Mouse (Mus musculus) intestine, embryonic 15.5 days (tissue): Measurements from ENCODE around the gene Zfp583. TPM values are rescaled to one million over a fixed set of nuclear protein-coding genes. Genes with fewer than 3 reads are reported as not detected.
"Not testable (repeated sequence)": the region's sequence is repeated elsewhere in the genome, so short reads cannot be mapped to it uniquely, and the experiment has no call there.

Source experiments
- ATAC-seq: fragments of 200-750 bp; cut with Nextera tagmentation; 2 replicates; pipeline ENCODE4 v1.8.0; 2017; ENCODE audit warnings: moderate TSS enrichment, moderate library complexity
- H3K27ac ChIP-seq: fragments of 300-500 bp; sonication (generic); 2 replicates; pipeline ENCODE4 v1.5.1; 2015; ENCODE audit warnings: mild to moderate bottlenecking, inconsistent platforms
- H3K27me3 ChIP-seq: fragments of 300-500 bp; sonication (generic); replicated peaks from 2 replicates; pipeline ENCODE4 v1.6.1; 2015; ENCODE audit warnings: inconsistent platforms
- H3K36me3 ChIP-seq: fragments of 300-500 bp; sonication (generic); 2 replicates; pipeline ENCODE4 v1.6.1; 2015; ENCODE audit warnings: inconsistent platforms
- H3K4me1 ChIP-seq: fragments of 300-500 bp; sonication (generic); replicated peaks from 2 replicates; pipeline ENCODE4 v1.6.1; 2015; ENCODE audit warnings: inconsistent platforms
- H3K4me2 ChIP-seq: fragments of 300-500 bp; sonication (generic); replicated peaks from 2 replicates; pipeline ENCODE4 v1.6.1; 2015; ENCODE audit warnings: mild to moderate bottlenecking, inconsistent platforms
- H3K4me3 ChIP-seq: fragments of 300-500 bp; sonication (generic); replicated peaks from 2 replicates; pipeline ENCODE4 v1.5.1; 2015; ENCODE audit warnings: inconsistent platforms
- H3K9ac ChIP-seq: fragments of 300-500 bp; sonication (generic); 2 replicates; pipeline ENCODE4 v1.6.1; 2015; ENCODE audit warnings: inconsistent platforms
- H3K9me3 ChIP-seq: fragments of 300-500 bp; sonication (generic); 2 replicates; pipeline ENCODE4 v1.6.1; 2016; ENCODE audit warnings: inconsistent platforms
- WGBS: fragments of 180-500 bp; shearing (Covaris S2); methylation state at CpG from one replicate; pipeline ENCODE4 v1.1.7; 2015; 5-methylcytosine and 5-hydroxymethylcytosine counted together
- polyA plus RNA-seq: library from polyadenylated mRNA; unstranded; fragments of >200 nt; fragmentation: Nextera tagmentation; extraction: Ambion mirVana; gene quantifications from 2 replicates; pipeline ENCODE4 v1.2.1, GENCODE M21; 2015

The Zfp583 gene
- 4.5 and 4.9 TPM in 2 replicates for polyA plus RNA-seq

DNA sequence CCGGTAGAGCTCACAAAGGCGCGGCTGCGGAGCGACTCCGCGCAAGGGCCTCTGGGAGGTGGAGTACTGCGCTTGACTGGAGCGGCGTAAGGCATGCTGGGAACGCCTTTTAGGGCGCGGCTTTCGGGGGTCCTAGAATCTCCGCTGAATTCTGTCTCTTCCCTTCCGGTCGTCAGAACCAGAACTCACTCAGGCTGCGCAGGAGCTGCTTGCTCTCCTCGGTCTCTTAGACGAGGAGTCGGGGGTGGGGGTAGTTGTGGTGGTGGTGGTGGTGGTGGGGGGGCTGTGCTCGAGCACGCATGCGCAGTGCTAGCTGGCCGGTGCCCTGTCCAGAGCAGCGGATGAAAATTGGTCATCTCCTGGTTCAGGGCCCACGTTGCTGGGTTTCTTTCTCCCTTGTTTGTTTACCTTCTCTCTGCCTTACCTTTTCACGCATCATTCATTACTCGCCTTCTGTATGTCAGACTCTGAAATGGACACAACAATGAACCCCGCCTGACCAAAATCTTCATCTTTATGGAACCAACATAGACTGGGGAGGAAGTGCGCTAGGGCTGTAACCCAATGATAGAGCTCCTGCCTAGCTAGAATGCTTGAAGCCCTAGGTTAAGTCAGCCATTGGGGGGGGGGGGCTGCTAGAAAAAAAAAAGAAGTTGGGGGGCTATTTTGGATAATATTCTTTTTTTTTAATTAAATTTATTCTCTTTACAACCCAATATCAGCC is at the start of gene Zfp583:
Zfp583 (minus strand) TSS at position 53 of the 724 bp plus-strand sequence.
- Histone ChIP-seq H3K36me3 (no peaks in the 10 kb centered on the region), H3K4me2 (peak within 1 kb of the TSS; percentile 72), H3K9me3 (no peaks in the 10 kb centered on the region), H3K27ac (peak within 1 kb of the TSS; percentile 68; the same call in 1 of the 2 replicates), H3K27me3 (no peaks in the 10 kb centered on the region), H3K4me1 (peaks cover 3% of the 10 kb centered on the region; the same call in 1 of the 2 replicates), H3K4me3 (peak within 1 kb of the TSS; percentile 56), H3K9ac (peak within 1 kb of the TSS; percentile 52)
- peak; percentile 98 for ATAC-seq
- WGBS, result 3% methylated on average over 31 of the region's 31 CpGs

DNA sequence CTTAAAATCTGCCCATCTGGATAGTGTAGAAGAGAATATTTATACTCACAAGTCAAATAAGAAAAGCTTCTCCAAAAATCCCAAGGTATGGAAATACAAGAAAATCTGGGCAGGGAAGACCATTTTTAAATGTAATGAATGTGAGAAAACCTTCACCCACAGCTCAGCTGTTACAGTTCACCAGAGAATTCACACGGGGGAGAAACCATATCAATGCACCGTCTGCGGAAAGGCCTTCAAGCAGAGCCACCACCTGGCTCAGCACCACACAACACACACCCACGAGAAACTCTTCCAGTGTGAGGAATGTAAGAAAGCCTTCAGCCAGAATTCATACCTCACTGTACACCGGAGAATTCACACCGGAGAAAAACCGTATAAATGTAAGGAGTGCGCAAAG is 47.4 kb upstream of the Zfp583 start:
- H3K4me3 ChIP-seq, result no peak overlapping the region
- no peak for ATAC-seq
- no peak overlapping the region for H3K27ac ChIP-seq
- H3K9ac ChIP-seq, result no peak overlapping the region
- no peaks in the 10 kb centered on the region for H3K9me3 ChIP-seq
- H3K4me1 ChIP-seq, result peaks cover 6% of the 10 kb centered on the region; the same call in 1 of the 2 replicates
- no peaks in the 10 kb centered on the region for H3K36me3 ChIP-seq
- no peaks in the 10 kb centered on the region for H3K27me3 ChIP-seq
- WGBS, result 85% methylated on average over 8 of the region's 8 CpGs
- H3K4me2 ChIP-seq, result no peak overlapping the region

DNA sequence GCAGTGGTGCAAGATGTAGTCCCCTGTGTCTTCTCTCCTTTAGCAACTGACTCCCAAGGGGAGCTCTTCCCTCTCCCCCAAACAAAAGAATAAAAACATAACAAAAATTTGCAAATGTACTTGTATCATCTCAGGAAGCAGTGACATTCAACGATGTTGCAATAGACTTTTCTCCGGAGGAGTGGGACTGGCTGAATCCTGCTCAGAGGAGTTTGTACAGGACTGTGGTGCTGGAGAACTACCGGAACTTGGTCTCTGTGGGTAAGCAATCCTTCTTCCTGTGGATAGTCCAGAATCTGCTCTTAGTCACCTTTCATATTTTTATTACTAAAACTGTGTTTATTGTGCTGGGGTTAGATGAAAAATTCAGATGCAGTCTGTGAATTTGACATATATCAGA is 41.9 kb upstream of the Zfp583 start:
- no peak overlapping the region for H3K4me3 ChIP-seq
- H3K36me3 ChIP-seq, result no peaks in the 10 kb centered on the region
- no peaks in the 10 kb centered on the region for H3K9me3 ChIP-seq
- no peak for ATAC-seq
- WGBS, result 90% methylated on average over 3 of the region's 3 CpGs
- no peaks in the 10 kb centered on the region for H3K4me1 ChIP-seq
- no peaks in the 10 kb centered on the region for H3K27me3 ChIP-seq
- H3K9ac ChIP-seq, result no peak overlapping the region
- H3K27ac ChIP-seq, result no peak overlapping the region
- H3K4me2 ChIP-seq, result no peak overlapping the region

DNA sequence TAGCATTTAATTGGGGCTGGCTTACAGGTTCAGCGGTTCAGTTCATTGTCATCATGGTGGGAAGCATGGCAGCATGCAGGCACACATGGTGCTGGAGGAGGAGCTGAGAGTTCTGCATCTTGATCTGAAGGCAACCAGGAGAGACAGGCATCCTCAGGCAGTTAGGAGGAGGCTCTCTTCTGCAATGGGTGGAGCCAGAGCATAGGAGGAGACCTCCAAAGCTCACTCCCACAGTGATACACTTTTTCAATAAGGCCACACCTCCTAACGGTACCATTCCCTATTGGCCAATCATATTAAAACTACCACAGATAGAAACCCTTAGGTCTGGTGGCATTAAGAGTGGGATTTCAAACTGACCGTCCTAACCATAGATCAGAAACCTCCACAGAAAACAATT is 38.4 kb upstream of the Zfp583 start:
- no peak overlapping the region for H3K4me2 ChIP-seq
- no peak for ATAC-seq
- H3K9me3 ChIP-seq, result no peaks in the 10 kb centered on the region
- H3K36me3 ChIP-seq, result no peaks in the 10 kb centered on the region
- H3K4me3 ChIP-seq, result no peak overlapping the region
- H3K9ac ChIP-seq, result no peak overlapping the region
- H3K27me3 ChIP-seq, result no peaks in the 10 kb centered on the region
- H3K4me1 ChIP-seq, result no peaks in the 10 kb centered on the region
- WGBS, result 83% methylated on average over 3 of the region's 3 CpGs
- H3K27ac ChIP-seq, result no peak overlapping the region

- ATAC-seq, H3K4me1 ChIP-seq, H3K27ac ChIP-seq, H3K4me2 ChIP-seq, H3K27me3 ChIP-seq, H3K36me3 ChIP-seq, H3K9ac ChIP-seq, H3K4me3 ChIP-seq, H3K9me3 ChIP-seq: not testable (repeated sequence)
- WGBS, result 81% methylated on average over 5 of the region's 5 CpGs
Measured at GRCm38 (mm10) chr7:6368146-6368545, 37.1 kb upstream of the Zfp583 start.

DNA sequence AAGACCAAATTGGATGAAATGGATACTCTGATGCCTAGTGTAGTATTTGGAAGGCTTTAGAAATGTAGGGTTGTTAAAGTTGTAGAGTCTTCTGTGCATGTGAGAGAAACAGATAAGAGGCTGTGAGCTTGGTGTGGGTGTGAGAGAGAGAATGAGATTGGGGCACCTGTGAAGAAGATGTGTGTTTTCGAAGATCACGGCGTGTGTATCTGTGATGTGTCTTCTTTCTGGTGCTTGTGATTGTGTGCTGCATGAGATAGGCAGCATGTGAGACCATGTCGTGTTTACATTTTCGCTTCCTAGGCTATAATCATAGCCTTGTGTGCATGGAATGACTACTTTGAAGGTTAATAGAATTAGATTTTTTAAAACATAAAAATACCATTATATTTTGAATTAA is 36.1 kb upstream of the Zfp583 start:
- 0 out of 2 replicates have a peak, but pooled peaks cover 6% of the 10 kb centered on the region for H3K4me1 ChIP-seq
- H3K9ac ChIP-seq, result no peak overlapping the region
- H3K27ac ChIP-seq, result no peak overlapping the region
- WGBS, result 85% methylated on average over 5 of the region's 5 CpGs
- no peaks in the 10 kb centered on the region for H3K9me3 ChIP-seq
- H3K4me2 ChIP-seq, result no peak overlapping the region
- no peak for ATAC-seq
- H3K36me3 ChIP-seq, result no peaks in the 10 kb centered on the region
- H3K27me3 ChIP-seq, result no peaks in the 10 kb centered on the region
- H3K4me3 ChIP-seq, result no peak overlapping the region

- H3K9me3 ChIP-seq, result no peaks in the 10 kb centered on the region
- H3K27ac ChIP-seq, result no peak overlapping the region
- H3K36me3 ChIP-seq, result no peaks in the 10 kb centered on the region
- no peak overlapping the region for H3K4me3 ChIP-seq
- 0 out of 2 replicates have a peak, but pooled peaks cover 6% of the 10 kb centered on the region for H3K4me1 ChIP-seq
- H3K9ac ChIP-seq, result no peak overlapping the region
- WGBS, result 68% methylated on average over 1 of the region's 1 CpGs
- H3K4me2 ChIP-seq, result no peak overlapping the region
- no peaks in the 10 kb centered on the region for H3K27me3 ChIP-seq
- ATAC-seq, result no peak
Measured at GRCm38 (mm10) chr7:6364761-6365160, 33.7 kb upstream of the Zfp583 start.

DNA sequence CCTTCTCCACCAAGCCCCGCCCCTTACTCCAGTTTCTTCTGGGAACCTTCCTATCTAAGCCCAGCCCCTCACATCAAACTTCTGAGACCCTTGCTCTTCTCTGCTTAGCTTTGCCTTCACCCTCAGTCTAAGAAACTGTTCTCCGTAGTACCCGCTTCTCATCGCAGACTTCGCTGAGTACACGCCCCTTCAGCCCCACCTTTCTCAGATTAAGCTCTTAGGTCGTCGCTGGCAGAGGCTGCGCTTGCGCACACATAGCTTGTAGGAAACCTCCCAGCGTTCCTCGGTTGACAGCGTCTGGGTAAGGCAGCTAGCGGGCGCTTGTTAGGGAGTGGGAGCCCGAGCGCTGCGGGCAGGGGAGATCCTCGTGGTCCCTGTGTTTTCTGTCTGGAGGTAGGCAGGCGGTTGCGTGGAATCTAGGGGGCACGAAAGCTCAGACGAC is 32.0 kb upstream of the Zfp583 start, which contains the start of gene Zfp78:
Zfp78 (plus strand) TSS at position 234 of the 442 bp plus-strand sequence.
- Histone ChIP-seq H3K9ac (peak within 1 kb of the TSS; percentile 48), H3K27me3 (no peaks in the 10 kb centered on the region), H3K36me3 (no peaks in the 10 kb centered on the region), H3K4me3 (peak within 1 kb of the TSS; percentile 40), H3K27ac (peak within 1 kb of the TSS; percentile 77), H3K9me3 (no peaks in the 10 kb centered on the region), H3K4me1 (0 out of 2 replicates have a peak, but pooled peaks cover 6% of the 10 kb centered on the region), H3K4me2 (peak within 1 kb of the TSS; percentile 61)
- ATAC-seq, result peak; percentile 86
- under 1% methylated on average over 23 of the region's 23 CpGs for WGBS

GRCm38 (mm10) chr7:6362268-6363046 is 31.4 kb upstream of the Zfp583 start:
- peak overlapping the region; percentile 40 for H3K4me3 ChIP-seq
- no peaks in the 10 kb centered on the region for H3K27me3 ChIP-seq
- H3K4me2 ChIP-seq, result peak overlapping the region; percentile 61
- no peaks in the 10 kb centered on the region for H3K9me3 ChIP-seq
- peak overlapping the region; percentile 77 for H3K27ac ChIP-seq
- H3K4me1 ChIP-seq, result 0 out of 2 replicates have a peak, but pooled peaks cover 6% of the 10 kb centered on the region
- under 1% methylated on average over 38 of the region's 38 CpGs for WGBS
- H3K36me3 ChIP-seq, result no peaks in the 10 kb centered on the region
- ATAC-seq, result peak; percentile 94
- peak overlapping the region; percentile 48 for H3K9ac ChIP-seq

DNA sequence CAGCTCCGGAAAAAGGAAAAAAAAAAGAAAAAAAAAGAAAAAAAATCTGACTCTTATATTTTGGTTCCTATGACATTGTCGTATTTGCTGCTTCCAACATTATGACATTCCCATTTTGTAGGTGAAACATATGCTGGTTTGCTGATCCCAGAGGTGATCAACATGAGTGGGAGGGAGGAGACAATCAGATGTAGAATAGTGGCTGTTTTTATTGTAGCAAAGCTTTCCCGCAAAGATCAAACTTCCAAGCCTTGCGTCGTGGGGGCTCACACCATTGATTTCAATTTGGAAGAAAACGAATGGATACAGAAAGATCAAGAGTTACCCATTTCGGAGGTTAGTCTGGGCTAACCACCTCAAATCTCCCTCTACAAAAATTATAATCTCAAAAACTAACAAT is 30.7 kb upstream of the Zfp583 start:
- Histone ChIP-seq H3K27me3 (no peaks in the 10 kb centered on the region), H3K9ac (peak overlapping the region; percentile 48; the same call in 1 of the 2 replicates), H3K9me3 (no peaks in the 10 kb centered on the region), H3K27ac (peak overlapping the region; percentile 77), H3K4me2 (peak overlapping the region; percentile 61), H3K4me3 (peak overlapping the region; percentile 40), H3K36me3 (no peaks in the 10 kb centered on the region), H3K4me1 (0 out of 2 replicates have a peak, but pooled peaks cover 6% of the 10 kb centered on the region)
- no peak for ATAC-seq
- 22% methylated on average over 7 of the region's 7 CpGs for WGBS

GRCm38 (mm10) chr7:6360477-6361060 is 29.5 kb upstream of the Zfp583 start:
- Histone ChIP-seq H3K4me3 (no peak overlapping the region), H3K9ac (no peak overlapping the region), H3K9me3 (no peaks in the 10 kb centered on the region), H3K36me3 (no peaks in the 10 kb centered on the region), H3K27ac (no peak overlapping the region), H3K27me3 (no peaks in the 10 kb centered on the region), H3K4me1 (0 out of 2 replicates have a peak, but pooled peaks cover 6% of the 10 kb centered on the region), H3K4me2 (no peak overlapping the region)
- no peak for ATAC-seq
- WGBS, result 10% methylated on average over 9 of the region's 9 CpGs
